Mouse (Mus musculus): ENCODE results near the gene Tulp3.
"Not testable (repeated sequence)": the region's sequence is repeated elsewhere in the genome, so short reads cannot be mapped to it uniquely, and the experiment has no call there.

Tulp3 gene

DNA sequence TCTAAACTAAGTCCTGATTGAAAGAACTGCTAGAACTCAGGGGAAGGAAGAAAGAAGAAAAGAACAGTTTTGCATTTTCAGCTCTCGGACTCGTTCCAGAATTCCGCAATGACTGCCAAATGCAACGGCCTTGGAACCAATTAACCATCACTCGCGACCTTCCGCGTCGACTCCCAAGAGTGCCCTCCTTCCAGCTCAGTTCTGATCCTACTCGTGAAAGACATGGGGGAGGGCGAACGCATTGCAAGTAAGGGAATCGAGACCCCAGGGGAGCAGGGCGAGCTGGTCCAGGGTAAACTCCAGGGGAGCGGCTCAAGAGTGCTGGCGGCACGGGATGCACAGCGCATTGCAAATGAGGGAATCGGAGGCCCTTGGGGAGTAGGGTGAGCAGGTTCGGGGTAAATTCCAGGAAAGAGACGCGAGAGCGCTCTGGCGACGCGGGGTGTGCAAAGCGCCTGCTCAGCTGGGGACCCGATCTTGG, 410 bp downstream of the Tulp3 start:
- DNase-seq: peak; percentile 42

DNA sequence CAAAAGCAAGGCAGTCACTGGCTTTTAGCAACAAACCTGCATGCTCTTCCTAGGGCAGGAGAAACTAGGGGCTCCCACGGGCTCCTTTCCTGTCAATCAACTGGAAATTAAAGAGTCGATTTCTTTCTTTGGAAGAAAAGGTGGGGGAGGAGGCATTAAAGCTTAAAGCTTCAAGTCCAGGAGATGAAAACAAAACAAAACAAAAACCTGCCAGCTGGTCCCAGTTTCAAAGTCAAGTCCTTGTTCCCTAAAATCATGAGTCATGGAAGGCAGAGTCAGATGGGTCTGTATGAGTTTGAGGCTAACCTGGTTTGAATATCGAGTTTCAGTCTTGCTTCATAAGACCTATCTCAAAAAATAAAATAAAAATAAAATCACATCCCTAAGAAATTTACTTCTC, 1.5 kb downstream of the Tulp3 start:
- no peak for DNase-seq

DNA sequence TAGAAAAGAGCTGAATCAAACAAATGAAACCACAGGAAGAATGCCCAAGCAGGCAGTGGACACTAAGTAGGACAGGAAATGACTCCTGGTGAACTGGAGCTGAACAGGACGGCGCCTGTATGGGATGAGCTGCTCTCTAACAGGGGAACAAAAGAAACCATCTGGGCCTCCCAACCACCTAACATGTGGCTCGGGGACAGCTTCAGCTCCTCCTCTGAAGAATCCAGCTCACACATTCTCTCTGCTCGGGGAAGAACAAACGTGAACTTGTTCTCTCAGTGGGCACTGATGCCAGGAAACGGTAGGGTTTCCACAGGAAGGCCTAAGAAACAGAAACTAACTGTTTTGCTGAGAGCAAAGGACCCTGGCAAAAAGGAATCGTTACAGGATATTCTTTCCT, 5.9 kb downstream of the Tulp3 start:
- DNase-seq: peak; percentile 12

DNA sequence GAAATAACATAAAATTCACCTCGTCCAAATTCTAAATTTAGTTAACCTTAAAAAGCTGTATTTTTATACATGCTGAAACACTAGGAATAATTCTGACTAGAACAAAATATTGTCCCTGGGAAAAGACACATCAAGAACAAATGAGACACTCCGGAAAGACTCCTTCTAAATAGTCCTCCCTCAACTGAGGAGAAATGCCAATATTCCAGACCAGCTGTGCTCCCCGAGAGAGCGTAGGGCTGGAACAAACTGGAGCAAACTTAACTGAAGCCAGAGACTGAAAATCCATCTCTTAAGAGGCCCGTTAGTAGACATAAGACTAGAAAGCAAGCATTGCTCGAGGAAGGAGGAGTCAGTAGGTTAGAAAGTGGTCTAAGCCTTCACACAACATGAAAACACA, 8.9 kb downstream of the Tulp3 start:
- DNase-seq: no peak

DNA sequence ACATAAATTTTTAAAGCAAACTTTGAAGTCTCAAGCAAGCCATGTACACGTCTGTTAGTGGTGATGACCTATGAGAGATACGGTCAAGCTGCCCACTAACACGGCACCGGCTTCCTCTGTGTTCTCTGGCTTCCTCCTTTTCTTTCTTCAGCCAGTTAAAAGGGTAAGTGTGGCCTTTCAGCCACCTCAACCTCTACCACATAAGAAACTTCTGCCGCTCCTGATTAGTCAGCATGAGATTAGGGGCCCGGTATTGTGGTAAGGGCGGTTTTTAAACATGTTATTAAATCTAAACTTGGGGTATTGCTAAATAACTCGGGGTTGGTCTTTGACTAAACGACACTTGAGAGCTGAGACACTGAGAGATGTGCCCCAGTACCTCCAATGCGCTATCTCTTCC, 10.0 kb downstream of the Tulp3 start:
- DNase-seq: no peak

DNA sequence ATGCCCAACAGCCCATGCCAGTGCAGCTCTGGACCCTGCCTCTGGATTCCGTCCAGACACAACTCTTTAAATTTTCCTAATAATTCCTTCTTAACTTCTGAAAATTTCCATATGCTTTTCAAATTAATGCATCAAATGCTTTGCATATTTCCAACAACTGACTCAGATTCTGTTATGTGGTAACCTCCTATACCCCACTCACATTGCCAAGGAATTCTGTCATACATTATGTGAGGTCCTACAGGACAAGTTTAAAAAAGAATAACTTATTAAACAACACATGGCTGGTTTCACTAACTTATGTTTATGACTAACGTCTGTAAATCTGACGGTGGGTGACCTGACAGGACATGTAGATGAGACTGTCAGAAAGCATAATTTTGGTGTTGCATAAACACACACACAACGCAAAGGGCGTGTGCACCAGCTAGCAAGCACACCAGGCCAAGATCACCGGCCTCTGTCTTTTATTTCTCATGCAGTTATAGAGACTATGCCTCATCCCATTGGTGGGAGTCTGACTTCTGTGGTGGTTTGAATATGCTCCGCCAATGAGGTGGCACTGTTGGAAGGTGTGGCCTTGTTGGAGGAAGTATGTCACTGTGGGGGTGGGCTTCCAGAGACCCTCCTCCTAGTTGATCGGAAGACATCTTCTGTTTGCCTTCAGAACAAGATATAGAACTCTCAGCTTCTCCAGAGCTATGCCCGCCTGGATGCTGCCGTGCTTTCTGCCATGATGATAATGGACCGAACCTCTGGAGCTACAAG, 13.5 kb downstream of the Tulp3 start:
- DNase-seq: no peak

DNA sequence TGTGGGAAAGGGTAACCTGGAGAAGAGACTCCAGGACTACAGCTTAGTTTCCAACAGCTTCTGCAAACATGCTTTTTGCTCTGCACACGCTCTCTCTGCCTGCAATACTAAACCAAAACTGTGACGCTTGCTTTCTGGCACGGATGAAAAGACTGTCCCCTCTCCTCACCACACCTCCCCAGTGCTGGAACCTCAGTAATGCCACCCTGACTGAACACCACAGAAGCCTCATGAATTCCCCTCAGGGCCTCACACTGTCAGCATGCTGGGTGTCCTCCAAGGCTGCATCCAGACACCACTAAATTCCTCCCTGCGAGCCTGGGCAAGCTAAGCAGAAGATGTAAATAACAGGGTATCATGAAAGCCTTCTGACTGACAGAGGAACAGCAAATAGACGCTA, 16.8 kb downstream of the Tulp3 start:
- DNase-seq: no peak

DNA sequence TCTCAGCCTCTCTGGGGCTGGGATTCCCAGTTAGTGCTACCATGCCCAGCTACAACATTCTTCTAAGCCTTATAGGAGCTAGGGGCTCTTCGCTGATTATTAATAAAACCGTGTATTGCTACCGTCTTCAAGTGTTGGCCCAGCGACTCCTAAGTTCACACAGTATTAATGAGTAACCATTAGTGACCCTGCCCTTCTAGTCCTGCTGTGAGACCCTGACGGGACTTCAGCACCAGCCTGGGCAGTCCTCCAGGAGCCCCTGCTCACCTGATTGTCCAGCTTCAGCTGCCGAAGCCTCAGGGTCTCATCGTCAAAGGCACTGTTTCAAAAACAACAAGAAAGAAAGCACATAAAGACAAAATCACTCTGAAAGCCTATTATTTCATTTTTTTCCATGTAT, 18.2 kb downstream of the Tulp3 start:
- no peak for DNase-seq

DNA sequence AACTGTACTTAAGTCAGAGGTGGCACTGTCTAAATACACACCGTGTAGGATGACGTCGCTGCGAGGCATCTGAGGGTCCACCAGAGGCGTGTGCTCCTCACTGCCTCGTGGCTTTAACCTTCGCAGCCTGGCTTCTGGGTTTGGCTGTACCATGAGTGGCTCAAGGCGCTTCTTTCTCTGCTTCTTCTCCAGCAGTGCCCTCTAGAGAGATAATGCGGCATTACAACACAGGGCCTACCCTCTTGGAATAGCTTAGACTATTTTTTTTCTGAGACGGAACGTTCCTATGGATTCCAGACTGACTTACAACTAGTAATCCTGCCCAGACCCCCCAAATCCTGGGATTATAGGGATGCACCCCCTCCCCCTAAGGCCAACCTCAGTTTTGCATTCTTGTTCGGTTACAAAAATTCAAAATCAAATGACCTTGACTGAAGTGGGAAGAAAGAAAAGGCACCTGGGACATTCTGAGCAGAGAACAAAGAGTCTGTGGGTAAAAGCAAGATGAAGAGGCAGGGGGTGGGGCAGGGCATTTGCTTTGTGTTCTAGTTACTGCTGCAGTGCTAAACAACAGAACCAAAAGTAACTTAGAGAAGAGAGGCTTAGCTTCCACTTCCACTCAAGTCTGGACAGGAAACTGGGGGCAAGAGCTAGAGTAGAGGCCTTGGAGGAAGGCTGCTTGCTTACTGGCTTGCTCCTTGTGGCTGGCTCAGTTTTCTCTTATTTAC, 21.1 kb downstream of the Tulp3 start:
- DNase-seq: peak; percentile 80

DNA sequence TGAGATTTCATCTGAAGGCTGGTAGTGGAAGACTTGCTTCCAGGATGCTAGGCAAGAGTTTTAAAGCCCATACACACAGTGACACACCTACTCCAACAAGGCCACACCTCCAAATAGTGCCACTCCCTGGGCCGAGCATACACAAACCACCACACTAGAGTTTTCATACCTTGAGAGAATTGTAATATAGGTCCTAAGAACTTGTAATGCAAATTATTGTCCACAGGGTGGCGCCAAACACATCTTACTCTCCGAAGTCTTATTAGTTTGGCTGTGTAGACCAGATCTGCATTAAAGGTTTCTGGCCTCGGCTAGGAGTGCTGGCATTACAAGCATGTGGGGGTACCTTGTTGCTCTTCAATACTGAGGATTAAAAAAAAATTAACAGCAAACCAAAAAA, 37.3 kb downstream of the Tulp3 start:
- DNase-seq: peak; percentile 57

DNA sequence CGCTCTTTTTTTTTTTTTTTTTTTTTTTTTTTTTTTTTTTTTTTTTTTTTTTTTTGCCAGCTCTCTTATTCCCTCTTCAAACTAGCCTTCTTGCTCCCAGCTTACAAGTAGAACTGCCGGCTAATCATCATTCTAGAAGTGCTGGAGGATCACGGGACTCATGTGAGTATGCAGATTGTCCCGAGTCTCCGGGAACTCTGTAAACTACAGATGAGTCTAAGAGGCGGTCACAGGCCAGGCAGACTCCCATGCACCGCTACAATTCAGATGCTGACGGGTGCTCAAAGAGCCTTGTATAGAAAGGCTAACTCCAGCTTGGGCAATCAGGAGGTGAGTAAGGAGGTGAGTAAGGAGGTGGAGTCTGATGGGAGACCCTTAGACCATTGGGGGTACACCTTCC, 40.1 kb downstream of the Tulp3 start:
- DNase-seq: no peak

DNA sequence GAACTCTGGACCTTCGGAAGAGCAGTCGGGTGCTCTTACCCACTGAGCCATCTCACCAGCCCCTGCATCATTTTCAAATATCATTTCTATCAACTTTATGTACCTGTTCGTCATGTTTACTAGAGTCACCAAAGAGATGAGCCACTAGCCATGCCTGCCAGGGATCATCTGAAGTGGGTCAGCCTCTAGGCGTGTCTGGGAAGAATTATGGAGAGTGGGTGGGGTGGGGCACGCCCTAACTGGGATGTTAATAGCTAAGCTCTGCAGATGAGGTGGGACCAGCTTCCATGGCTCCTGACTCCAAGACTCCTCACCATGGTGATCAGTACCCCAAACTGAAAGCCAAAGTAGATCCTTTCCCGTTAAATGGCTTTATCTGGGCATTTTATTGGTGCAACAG, 40.9 kb downstream of the Tulp3 start:
- DNase-seq: no peak

DNA sequence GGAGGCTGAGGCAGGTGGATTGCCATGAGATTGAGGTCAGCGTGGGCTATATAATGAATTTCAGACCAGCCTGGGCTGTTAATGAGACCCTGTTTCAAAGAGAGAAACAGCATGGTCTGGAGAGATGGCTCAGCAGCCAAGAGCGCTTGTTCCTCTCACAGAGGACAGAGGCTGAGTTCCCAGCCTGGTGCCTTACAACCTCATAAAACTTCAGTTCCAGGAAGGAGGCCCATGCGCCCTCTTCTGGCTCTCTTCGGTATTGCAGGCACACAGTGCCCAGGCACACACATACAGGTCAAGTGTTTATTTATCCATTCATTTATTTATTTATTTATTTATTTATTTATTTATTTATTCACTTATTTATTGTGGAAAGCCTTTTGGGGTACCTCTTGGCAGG, 47.3 kb downstream of the Tulp3 start:
- peak; percentile 34 for DNase-seq

DNA sequence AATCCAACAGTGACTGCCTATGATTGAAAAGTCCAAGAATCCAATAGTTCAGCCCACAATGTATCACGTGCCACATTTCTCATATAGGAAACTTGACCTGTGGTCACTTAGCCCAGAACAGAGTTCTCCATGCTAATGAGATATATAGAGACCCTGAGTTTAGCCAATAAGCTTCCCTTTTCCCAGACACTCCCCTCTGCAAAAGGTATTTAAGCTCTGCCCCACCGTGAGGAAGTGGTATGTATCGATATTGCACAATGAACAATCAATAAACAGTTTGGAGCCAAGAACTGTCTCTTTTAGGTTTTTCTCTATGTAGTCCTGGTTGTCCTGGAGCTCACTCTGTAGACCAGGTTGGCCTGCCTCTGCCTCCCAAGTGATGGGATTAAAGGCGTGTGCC, 50.9 kb downstream of the Tulp3 start:
- no peak for DNase-seq

DNA sequence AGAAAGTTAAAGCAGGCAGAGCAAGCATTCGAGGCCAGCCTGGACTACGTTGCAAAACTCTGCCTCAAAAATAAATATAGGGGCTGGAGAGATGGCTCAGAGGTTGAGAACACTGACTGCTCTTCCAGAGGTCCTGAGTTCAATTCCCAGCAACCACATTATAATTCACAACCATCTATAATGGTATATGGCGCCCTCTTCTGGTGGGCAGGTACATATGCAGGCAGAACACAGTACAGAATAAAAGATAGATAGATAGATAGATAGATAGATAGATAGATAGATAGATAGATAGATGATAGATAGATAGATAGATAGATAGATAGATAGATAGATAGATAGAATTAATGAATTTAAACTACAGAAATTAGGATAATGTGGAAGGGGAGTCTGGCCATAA, 53.0 kb downstream of the Tulp3 start:
- DNase-seq: not testable (repeated sequence)

DNA sequence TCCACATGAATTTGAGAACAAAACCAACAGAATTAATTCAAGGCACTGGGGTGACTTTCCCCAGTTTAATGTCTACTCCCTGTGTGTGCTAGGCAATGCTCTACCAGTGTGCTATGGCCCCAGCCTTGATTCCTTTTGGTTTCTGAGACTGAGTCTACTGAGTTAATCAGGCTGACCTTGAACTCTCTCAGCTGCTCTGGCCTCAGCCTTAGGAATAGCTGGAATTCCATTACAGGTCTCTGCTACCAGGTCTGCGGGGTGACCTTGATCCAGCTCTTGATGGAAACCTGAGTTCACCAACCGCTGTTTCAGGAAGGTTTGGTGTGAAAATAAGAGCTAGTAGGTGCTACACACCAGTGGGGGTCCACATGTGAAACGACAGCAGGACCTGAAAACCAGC, 53.8 kb downstream of the Tulp3 start:
- DNase-seq: no peak

DNA sequence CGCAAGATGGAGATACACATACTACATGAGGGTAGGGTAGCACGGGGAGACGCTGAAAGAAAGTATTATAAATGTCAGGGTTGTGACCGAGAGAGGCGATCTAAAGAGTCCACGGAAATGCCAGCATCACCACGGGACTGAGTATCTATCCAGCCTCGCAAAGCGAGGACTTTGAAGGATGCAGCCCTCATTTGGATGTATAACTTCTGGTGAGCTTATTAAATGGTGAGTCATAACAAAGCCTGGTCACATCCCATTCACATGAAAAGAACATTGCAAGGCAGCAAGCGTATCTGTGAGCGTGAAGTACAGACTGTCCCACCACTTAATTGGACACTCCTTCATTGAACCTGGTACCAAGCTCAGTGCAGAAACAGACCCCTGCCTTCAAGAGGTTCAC, 54.2 kb downstream of the Tulp3 start:
- DNase-seq: no peak

DNA sequence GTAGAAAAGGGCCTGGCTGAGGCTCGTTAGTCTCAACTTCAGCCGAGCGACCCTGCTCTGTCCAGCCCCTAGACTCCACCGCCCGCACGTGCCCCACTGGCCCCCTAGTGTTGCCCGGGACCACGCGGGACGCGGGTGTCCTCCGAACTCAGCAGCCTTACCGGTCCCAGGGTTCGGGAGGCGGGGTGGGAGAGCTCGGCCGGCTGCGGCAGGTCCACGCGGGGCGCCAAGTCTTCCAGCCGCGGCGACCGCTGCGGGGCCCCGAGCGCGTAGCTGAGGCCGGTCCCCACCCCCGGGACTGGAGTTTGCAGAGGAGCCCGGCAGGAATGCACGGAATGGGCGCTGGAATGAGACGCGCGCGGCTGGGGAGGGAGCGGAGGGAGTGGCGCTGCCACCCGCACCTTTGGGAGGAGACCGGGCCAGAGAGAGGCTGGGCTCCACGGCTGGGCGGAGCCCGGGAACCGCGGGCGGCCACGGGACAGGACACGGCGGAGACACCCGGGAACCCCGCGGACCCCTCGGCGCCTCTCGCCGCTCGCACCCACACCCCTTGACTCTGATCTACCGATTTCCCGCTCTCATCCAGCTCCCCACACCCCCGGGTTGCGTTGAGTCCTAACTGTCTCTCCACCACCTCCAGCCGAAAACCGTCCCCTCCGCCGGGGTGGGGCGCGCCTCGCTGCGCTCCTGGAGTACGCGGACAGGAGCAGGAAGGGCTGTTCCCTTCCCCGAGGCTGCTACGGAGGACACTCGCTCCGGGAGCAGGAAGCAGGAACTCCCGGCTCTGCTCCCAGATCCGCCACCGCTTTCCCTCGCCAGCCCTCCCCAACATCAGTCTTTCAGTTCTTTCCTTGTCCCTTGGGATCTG, 55.3 kb downstream of the Tulp3 start, which contains the start of gene Tead4:
Gene Tead4 (minus strand): TSS at position 690 of the 868 bp plus-strand sequence.
- peak; percentile 18 for DNase-seq

DNA sequence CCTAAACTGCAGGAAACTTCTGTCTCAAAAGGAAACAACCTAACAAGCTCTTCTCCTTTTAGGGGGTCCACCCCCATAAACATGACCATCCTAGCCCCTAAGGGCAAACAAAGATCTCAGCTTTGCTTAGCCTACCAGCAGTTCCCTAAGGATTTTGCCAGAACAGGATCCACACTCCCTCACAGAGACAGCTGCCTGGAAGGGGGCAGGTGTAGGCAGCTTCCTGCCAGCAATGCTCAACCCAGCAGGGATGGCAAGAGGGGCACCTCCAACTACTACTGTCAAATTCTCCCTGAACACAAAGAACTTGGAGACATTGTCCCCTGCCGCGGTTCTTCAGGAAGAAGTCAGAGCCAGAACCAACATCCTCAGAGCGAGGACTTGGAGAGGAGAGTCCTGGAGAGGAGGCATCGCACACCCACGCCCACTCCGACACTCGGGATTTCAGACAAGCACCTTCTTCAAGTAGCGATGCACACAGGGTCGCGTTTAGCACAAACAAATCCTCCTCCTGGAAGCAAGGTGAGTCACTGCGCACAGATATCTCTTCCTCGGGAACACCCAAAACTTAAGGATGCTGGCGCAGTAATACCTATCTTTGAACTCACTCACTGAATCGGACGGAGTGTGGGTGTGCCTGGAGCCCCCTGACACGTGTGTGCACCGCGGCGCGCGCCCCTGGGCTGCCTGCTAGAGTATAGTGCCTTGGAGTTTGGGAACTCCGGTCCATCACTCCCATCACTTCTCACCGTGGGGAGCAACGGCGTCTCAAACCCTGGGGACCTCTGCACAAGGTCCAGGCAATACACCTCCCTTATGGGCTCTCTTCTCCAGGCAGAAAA, 56.1 kb downstream of the Tulp3 start:
- DNase-seq: no peak

DNA sequence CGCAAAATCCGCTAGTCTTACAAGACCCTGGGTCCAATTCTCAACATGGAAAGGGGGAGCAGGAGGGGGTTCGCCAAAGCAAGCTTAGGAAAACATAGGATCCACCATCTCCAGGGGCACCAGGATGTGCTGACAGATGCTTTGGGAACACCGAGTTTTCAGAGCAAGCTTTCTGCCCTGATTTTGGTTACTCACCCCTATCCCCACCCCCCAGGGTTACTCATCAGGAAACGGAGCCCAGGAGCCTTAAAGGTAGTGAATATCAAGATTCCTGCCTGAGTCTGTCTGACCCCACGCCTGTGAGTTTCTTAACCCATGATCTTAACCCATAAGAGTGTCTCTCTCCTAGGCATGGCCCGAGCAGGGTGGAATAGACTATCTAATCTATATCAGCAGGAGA, 57.4 kb downstream of the Tulp3 start:
- DNase-seq: no peak

DNA sequence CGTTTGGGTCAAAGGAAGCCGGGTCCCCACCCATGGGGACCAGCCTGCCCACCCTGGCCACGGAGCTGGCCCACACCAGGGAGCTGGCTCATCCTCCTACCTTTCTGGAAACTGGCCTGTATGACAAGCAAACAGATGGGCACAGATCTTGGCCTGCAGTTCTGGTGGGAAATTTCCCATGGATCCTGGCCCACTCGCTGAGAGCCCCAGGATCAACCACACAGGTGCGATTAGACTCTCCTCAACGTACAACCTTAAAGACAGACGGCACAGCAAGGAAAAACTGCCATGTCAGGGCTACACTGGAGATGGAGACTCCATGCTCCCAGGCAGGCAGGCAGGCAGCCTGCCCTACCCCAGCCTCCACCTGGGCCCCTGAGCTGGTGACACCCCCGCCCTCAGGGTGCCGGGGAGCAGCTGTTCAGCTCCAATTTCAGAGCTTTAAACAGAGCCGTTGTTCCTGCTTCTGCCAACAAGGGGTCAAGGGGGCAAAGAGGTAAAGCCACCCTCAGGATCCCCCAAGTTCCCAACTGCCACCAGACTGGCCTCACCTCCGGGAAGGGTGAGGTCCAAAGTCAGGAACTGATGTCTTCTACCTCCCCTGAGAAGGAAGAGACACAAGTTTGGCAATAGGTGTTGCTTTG, 58.8 kb downstream of the Tulp3 start:
- no peak for DNase-seq

Data from right cerebral cortex, postnatal 14 days (tissue).